Mouse (Mus musculus): ENCODE measurements around the gene Crybg3.

The Crybg3 gene

DNA sequence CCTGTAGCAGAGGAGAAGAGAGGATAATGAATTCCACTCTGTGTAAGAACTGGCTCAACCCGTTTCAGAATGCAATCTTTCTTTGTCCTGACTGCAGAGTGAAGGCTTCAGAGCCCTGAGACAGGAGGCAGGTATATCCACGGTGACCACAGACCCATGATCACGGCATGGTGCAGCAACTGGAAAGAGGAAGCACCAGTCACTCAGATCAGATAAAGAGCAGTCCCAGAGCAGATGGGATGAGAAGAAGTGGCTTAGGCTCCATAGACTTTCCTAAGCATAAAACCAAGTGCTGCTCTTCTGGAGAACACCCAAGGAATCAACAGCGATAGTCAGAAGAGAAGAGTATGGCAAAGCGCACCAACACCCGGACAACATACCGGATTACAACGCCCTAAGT is 21.5 kb downstream of the Crybg3 start:
- no peak for DNase-seq (ENCODE audit: low read depth, low spot score)

DNA sequence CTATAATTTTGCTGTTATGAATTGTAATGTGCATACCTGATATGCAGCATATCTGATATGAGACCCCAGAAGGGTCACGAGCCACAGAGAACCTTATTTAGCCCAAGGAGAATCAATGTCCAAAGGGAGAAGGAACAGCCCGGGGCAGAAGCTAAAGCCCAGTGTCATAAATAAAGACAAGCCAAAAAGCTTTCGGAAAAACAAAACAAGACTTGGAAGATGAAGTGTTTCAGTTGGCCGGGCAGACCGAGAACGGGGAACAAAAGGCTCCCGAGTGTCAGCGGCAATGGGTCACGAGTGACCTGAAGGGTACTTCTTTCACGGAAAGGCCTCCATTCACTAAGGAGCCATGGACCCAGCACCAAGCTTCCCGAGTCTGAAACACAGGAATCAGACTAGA is 26.8 kb downstream of the Crybg3 start:
- DNase-seq (ENCODE audit: low read depth, low spot score), result no peak

DNA sequence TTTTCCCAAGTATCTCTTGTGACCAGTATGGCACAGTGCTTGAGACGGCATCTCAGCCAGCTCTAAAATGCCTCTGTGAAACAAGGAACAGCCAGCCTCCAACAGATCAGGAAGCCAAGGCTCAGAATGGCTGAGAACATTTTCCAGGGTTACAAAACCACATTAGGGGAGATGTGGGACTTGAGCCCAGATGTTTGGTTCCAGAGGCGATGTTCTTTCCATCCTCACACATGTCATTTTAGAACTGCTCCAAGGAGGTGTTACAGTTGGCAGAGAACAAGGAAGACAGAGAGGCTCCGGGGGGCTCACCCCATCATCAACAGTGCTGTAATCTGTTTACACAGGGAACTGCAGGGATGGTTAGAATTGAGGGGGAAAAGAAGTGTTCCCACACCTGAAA is 28.1 kb downstream of the Crybg3 start:
- no peak for DNase-seq (ENCODE audit: low read depth, low spot score)

DNA sequence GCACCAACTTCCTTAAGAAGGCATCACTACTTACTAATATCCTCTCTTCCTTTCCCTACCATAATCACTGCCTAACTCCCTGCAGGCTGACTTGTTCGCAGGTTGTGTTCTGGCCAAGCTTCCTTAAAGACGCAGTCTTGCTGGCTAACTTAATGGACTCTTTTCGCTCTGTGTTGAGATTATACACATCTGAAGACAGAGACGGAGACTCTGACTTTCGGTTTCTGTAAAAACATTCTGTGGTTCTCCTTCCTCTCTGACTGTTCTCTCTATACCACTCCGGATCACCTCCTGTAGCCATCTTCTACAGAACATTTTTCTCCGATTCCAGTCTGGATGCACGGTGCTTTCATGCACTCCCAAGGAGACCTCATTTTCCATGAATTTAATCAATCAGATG is 30.0 kb downstream of the Crybg3 start:
- no peak for DNase-seq (ENCODE audit: low read depth, low spot score)

DNA sequence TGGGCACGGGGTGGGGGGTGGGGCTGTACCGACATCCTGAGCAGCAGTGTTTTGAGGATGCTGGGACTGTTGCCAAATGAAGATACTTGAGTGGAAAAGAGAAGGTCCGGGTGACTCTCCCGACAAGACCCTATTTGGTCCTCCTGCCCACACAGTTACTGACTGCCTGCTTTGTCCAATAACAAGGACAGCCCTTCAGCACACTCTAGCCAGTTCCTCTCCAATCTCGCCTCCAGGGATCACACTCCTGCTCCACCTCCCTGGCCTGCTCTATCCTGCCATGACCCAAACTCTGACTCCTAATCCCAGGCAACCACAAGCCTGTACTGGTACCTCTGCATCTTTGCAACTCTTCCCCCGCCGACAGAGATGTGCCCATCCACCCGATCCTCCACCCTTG is 30.9 kb downstream of the Crybg3 start:
- no peak for DNase-seq (ENCODE audit: low read depth, low spot score)

DNA sequence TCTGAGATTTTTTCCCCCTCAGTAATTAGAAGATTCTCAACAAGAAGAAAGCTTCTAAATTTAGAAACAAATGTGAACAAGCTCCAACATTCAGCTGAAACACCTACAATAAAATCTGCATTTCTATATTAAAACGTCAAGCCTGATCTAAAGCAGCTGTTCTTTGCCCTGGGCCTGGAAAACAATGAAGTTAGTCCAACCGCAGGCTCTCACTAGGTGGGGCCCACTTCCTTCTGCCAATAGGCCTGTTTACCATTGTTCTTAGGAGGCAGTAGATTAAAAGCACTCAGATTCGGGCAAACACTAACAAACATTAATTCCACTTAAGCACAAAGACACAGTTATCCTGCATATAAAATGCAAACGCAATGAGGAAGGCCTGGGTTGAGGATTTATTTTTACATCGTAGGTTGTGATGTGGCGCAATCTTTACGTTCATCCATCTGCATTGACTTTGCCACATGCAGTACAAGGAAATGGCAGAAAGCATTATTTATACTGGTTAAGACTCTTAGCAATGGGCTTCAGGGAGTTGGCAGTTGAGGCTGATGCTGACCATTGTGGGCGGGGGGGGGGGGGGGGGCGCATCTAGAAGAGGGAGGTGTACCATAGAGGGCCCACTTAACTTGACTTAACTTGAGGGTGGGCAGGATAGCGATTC is 32.9 kb downstream of the Crybg3 start:
- DNase-seq (ENCODE audit: low read depth, low spot score), result no peak

DNA sequence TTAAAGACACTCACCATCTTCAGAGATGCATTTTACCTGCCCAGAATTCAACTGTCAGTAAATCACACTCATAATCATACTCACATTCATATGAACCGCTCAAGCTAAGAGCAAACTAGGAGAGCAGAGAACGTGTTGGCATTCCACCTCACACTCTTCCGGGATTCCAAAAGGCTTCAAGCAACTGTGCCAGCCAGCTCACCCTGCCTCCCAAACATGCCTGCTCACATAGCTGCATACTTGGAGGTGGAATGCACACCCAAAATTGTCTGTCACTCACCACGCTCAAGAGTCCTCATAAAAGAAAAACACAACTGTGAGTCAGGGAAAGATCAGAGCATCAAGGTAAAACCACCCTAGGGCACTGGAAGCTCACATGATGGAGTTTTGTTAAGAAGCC is 34.3 kb downstream of the Crybg3 start:
- DNase-seq (ENCODE audit: low read depth, low spot score), result no peak

DNA sequence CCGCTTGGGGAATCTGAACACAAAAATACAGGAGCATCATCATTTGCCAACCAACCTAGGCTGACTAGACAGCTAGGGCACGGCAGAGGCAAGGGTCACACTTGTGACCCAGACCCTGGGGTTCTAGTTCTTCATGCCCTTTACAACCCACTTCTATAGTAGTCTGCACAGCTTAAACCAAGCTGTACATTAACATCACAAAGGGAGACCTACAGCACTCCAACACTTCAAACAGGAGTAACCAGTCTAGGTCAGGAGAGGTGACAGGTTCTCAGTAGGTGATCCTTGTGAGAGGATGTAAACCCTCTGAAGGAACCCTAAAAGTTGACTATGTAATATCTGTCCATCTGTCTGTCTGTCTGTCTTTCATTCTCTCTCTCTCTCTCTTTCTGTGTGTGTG is 35.1 kb downstream of the Crybg3 start:
- DNase-seq (ENCODE audit: low read depth, low spot score), result no peak

DNA sequence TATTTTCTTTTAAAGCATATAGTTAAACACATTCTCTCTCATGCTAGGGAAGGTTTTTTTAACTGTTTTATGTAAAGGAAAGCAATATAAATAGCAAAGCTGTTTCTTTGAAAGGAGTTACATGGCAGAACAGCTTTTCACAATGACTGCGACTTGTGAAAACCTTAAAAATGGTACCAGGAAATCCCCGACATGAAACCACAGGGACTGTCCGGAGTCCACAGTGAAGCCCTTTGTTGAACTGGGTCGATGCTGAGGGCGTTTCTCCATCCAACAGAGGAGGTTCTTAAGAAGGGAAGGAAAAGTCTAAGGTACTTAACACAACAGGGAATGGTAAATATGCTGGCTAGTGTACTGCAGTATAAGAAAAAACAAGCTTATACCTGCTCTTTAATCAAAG is 36.8 kb downstream of the Crybg3 start:
- DNase-seq (ENCODE audit: low read depth, low spot score), result no peak

DNA sequence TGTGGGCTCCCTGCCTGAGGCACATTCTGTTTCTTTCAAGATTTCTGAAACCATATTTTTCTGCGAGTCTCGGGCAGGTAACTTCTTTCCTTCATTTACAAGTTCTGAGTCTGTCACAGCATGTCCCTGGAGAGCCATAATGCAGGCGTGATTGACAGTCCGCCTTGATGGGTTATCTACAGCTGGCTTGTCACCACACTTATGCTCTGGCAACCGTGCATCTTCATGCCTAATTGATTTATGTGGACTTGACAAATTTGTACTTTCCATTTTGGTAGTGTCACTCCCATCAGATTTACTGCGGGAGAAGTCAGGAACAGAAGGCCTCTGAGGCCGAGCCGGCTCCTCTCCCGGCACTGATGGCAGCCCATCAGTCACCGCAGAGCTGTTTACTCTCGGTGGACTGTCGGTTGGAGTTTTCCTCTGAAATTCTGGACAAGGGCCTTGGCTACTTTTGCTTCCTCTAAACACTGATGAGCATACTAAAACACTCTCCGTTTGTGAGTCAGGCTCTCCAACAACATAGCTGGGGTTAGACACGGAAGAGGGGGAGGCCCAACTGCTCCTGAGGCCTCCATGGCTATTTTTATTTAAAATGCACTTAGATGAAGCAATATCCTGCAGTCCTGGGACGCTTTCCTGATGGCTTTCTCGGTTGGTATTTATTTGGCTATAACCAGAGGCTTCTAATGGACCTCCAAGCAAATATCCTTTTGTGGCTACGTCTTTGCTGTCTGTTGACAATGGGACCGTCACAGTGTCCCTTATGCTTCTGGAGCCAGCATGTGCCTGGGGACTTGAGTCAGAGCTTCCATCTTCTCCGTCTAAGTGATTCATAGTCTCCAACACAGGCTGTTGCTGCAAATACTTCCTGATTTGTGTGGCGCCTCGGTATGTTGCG is 41.2 kb downstream of the Crybg3 start:
- DNase-seq (ENCODE audit: low read depth, low spot score), result no peak

DNA sequence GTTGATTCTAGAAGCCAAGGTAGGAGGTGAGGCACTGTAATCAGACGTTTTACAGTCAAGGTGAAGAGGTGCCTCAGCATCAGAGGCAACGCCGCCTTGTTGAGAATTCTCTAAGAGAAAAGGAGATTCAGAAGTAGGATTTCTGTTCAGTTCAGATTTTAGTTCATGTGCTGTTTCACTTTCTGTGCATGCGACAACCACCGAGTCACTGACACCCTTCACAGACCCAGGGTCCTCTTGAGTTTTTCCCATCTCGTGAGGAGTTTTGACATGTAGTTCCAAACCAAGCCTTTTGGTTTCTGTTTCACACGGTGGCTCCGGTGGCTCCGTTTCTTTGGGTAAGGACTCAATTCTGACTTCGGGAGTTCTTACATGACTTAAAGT is 41.9 kb downstream of the Crybg3 start:
- DNase-seq (ENCODE audit: low read depth, low spot score), result no peak

DNA sequence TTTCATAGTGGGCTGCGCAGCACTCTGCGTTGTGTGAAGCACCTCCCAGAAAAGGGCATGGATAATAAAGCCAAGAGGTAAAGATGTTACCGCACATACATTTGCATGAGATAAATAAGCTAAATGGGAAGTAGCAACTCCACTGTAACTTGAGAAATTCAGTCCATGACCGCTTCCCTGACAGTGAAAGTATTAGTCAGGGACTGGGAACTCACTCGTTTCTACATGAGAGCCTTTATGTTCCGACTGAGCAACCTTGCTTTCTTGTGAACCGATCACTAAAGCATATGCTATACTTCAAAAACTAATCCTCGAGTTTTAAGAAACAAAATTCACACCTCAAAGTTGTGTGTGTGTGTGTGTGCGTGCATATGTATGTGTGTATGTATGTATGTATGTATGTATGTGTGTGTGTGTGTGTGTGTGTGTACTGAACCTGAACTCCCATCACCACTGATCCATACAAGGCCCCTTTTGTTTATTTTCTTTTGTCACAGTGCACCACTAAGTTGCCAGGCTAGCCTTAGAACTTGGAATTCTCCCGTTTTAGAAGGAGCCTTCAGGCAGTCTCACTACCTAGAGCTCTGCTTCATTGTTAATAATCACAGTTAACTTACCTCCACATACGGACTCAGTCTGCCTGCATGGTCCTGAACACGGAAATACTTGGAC is 47.2 kb downstream of the Crybg3 start:
- no peak for DNase-seq (ENCODE audit: low read depth, low spot score)

DNA sequence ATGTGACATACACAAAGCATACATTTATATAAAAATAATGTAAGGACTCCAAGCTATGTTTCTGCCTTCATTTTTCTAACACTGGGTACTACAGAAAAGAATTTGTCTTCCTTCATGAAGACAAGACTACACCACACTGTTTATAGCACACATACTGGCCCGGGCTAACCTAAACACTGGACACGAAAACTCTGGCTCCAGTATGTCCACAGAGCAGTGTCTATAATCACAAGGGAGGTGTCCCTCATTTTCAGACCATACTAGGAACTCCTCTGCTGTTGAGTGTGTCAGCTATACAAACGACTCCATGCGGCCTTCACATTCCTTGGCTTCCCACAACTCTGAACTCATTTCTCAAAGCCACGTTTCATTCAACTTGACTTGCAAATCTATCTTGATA is 49.3 kb downstream of the Crybg3 start:
- DNase-seq (ENCODE audit: low read depth, low spot score), result no peak

DNA sequence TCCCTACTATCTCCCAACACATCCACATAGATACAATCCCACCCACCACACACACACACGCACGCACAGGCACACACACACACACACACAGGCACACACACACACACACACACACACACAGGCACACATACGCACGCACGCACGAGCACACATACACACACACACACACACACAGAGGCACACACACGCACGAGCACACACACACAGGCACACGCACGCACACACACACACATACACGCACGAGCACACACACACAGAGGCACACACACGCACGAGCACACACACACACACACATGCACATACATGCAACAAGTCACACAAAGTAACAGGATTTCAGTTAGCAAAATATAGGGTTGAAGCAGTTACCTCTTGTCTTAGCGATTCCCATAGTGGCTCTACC is 51.1 kb downstream of the Crybg3 start:
- DNase-seq (ENCODE audit: low read depth, low spot score), result no peak

DNA sequence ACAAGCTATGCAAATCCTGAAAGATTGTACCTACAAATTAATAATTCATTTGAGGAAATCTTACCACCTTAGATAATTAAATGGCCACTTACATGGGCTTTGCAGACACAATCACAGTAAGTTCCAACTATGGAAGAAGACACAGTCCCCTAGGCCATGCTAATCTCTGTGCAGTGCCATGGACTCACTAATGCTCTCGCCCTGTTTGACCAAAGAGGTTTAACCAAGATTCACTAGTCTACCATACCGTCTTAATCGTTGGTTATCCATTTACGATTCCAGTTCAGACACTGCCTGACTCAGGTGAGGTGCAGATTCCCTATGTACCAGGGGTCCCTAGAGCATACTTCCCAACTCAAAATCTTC is 52.2 kb downstream of the Crybg3 start:
- no peak for DNase-seq (ENCODE audit: low read depth, low spot score)

DNA sequence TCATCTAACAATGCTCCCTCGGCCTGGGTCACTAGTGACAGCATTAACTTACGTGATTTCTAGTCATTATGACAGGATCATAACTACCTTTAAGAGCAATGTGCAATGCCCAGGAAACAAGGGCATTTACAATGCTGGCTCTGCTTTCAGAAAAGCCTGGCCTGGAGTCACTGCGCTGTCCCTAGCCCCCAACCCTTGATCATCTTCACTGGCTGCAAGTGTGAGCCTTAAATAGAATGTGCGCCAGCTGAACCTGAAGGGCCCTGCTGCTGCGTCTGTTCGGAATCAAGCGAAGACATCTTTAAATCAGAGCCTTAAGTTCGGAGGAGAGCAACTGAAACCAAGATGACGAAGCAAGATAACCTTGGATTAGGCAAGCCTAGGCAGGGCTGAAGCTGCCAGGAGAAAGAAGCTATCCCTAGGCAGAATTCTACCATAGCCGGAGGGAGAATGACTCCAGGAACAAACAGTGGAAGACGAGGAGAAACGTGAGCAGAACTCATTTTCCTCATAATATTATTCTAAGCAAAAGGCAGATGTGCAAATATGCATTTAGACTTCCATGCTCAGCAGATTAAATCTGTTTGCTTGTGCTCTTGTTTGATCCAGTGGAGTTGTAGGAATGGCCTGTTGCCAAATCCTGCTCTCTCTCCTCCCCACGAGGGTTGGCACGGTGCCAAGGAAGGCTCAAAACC is 52.7 kb downstream of the Crybg3 start:
- no peak for DNase-seq (ENCODE audit: low read depth, low spot score)

DNA sequence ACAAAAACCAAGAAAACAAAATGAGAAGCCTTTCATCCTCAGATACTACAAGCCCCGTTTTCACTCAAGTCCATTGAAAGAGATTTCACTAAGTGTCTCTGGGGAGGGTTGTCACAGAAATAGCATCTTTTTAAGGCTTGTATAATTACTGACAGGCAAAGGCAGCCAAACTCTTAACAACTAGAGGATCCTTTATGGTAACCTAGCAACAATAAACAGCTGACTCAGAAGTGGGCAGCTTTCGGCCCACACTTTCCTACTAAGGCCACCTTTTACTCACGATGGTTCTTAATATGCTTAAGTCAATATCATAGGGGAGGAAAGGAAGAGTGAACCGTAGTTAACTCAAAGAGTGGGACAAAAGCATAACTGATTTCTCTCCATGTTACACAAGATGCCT is 53.3 kb downstream of the Crybg3 start:
- DNase-seq (ENCODE audit: low read depth, low spot score), result no peak

DNA sequence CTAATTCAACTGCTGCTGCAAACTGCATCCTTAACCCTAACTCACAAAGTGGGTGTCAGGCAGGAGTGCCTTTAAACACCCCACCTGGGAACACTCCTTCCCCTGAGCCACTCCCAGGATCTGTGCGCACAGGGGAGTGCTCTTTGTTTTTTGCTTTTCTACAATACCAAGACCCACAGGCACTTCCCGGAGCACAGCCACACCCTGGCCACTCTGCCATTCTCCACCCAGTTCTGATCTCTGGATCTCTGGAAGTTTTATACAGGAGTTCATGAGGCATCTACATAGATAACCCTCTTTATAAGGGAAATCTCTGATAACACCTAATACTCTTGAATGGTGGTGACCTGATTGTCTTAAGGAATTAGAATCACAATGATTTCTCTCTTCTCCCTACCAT is 55.4 kb downstream of the Crybg3 start:
- DNase-seq (ENCODE audit: low read depth, low spot score), result no peak

DNA sequence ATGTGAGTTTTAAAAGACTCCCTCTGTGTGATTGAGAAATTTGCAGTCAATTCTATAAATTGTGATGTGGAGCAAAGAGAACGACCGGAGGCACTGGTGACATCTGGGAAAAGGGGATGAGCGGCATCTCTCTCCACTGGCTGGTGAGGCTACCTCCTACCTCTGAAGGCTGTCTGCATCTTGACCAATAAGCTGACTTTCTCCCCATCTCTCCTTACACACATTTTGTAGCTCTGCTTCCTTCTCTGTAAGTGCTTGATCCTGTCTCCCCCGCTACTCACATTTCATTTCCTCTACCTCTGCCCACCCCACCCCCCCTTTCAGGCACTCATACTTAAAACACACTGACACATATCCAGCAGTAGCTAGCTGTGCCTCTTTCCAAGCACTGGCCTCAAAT is 59.4 kb downstream of the Crybg3 start:
- DNase-seq (ENCODE audit: low read depth, low spot score), result no peak

DNA sequence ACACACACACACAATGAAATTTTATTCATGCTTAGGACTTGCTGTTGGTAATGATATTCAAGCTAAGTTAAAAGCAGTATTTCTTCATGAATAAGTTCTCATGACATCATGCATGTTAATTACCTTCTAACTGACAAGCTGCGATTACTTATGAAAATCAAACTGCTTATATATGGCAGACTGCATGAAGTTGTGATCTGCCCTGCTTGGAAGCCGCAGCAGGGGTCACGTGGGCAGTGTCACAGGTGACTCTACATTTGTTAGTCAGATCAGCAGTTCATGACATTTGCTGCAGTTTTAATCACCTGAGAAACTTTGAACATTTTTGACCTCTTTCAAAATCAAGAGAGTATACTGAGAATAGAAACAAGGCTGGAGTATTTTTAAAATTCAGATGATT is 59.8 kb downstream of the Crybg3 start:
- DNase-seq (ENCODE audit: low read depth, low spot score), result no peak

DNA sequence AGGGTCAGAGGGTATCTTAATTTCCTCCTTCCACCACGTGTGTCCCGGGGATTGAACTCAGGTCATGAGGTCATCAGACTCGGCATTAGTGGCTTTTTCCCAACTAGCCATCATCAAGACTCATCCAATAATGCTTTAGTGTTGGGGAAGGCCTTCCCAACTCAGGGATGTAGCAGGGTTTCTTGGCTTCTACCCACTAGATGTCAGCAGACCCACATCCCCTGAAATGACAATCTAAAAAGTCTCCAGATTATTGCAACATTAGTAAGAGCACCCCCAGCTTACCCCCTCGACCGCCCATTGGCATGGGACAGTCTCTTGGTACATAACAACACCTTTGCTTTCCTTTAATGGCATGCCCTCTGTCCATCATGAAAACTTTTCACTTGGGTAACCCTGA is 65.1 kb downstream of the Crybg3 start:
- DNase-seq (ENCODE audit: low read depth, low spot score), result no peak

DNA sequence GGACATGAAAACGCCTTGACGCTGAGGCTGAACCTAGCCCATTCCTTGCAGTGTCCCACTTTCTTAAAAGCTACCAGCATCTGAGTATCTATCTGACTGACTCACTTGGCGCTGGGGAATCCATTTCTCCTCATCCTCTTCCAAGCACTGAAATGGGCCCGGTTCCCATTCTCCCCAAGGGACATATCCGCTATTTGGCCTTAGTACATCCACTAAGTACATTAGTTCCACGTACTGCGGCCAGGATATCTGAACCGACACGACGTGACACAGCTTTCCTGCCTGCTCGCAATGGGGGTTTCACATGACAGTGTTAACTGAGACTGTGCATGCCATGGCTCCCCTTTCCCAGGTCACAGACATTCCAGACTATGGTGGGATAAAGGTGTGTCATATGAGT is 66.4 kb downstream of the Crybg3 start:
- no peak for DNase-seq (ENCODE audit: low read depth, low spot score)

Measured in forelimb bud, embryonic 11.5 days (tissue).